Mouse (Mus musculus) thymus, postnatal 0 days (tissue): ENCODE results near the gene Fnd3c2. TPM values are rescaled to one million over a fixed set of nuclear protein-coding genes. Genes with fewer than 3 reads are reported as not detected.
"Not testable (repeated sequence)": the region's sequence is repeated elsewhere in the genome, so short reads cannot be mapped to it uniquely, and the experiment has no call there.

Source experiments
- DNase-seq: peaks from one replicate; pipeline ENCODE4 v3.0.0-alpha.2; 2015; ENCODE audit warnings: low spot score
- polyA plus RNA-seq: library from polyadenylated mRNA; unstranded; fragments of >200 nt; fragmentation: Nextera tagmentation; extraction: Ambion mirVana; gene quantifications from 2 replicates; pipeline ENCODE4 v1.2.1, GENCODE M21; 2015

Fnd3c2 gene
- polyA plus RNA-seq = not detected in 2 replicates

DNA sequence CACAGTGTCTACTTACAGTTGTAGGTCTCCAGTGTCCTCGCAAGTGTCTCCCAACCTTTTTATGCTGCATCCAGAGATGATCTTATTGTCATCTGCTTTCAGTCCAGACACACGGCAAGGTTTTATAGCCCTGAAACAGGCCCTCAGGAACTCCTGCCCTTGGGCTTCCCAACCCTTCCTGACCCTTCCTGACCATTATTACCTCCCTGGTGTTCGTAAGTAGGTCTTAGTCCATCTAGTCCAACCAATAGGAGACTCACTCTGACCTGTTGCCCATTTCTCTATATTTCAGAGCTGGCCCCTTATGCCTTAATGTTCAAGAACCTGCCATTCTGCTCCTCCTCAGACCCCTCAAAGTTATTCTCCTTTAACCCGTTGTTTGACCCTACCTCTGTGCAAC is at the start of gene Fnd3c2:
Gene Fnd3c2, minus strand, starts transcription at position 101 of the 400 bp plus-strand sequence.
- no peak for DNase-seq

- DNase-seq = no peak
Observed at GRCm38 (mm10) chrX:106284441-106284840, 29.3 kb upstream of the Fnd3c2 start.

DNA sequence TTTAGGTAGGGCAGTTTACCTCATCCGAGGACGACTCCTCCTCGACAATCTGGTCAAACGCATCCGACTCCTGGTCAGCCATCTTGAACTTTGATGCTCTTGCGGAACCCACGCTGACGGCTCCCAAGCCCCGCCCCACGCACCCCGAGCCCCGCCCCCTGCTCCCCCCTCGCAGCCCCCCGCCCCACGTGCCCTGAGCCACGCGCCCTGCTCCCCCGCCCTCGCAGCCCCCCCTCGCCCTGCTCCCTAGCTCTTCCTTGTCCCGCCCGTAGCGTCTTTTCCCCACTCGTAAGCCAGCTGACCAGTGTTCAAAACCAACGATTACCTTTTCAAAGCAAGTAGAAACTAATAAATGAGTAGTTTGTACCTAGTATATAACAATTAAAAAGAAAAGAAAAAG is 34.1 kb downstream of the Fnd3c2 start, which contains the start of gene Taf9b:
Gene Taf9b, minus strand, starts transcription at position 101 of the 400 bp plus-strand sequence.
- no peak for DNase-seq

- DNase-seq = peak; percentile 67
Observed at GRCm38 (mm10) chrX:106219171-106220032, 35.8 kb downstream of the Fnd3c2 start.

GRCm38 (mm10) chrX:106209100-106209499 is 46.1 kb downstream of the Fnd3c2 start:
- no peak for DNase-seq

DNA sequence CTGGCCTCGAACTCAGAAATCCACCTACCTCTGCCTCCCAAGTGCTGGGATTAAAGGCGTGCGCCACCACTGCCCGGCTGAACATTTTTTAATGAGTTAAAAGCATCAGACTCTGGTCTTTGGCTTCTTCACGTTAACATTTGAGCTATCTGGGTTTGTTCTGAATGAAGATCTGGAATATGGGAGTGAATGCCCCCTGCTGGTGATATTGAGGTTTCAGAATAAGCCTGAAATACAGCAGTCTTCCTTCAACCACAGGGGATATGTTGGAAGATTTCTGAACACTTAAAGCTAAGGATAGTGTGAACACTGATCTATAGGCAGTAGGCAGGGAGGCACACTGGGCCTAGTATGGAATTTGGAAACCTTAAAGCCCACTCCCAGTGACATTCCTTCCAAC is 56.3 kb downstream of the Fnd3c2 start:
- DNase-seq = peak; percentile 12

DNA sequence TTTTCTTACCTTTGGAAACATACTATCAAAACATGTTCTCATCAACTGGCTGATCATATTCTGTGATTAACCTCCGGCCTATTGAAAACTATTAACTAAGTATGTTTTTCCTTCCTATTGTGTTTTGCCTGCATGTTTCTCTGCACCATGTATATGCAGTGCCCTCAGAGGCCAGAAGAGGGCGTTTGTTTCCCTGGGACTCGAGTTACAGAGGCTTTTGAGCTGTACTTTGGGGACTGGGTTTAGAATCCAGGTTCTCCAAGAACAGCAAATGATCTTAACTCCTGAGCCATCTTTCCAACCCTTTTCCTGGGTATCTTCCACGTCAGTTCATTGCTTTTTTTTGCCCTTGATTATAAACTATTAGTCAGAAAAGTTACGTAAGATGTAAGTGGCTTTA is 57.9 kb downstream of the Fnd3c2 start:
- DNase-seq = peak; percentile 5

DNA sequence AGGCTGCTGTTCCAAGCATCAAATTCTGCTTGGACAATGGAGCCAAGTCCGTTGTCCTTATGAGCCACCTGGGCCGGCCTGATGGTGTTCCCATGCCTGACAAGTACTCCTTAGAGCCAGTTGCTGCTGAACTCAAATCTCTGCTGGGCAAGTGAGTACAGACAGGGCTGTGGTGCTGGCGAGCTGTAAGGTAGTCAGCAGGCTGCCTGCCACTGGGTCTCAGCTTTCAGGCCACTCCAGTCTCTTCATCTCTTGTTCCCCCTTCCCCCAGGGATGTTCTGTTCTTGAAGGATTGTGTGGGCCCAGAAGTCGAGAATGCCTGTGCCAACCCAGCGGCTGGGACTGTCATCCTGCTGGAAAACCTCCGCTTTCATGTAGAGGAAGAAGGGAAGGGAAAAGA is 60.8 kb downstream of the Fnd3c2 start:
- DNase-seq = not testable (repeated sequence)

GRCm38 (mm10) chrX:106190091-106190490 is 65.1 kb downstream of the Fnd3c2 start:
- DNase-seq = no peak

GRCm38 (mm10) chrX:106189356-106189755 is 65.8 kb downstream of the Fnd3c2 start:
- peak; percentile 48 for DNase-seq

- peak; percentile 3 for DNase-seq
Observed at GRCm38 (mm10) chrX:106187737-106188136, 67.4 kb downstream of the Fnd3c2 start.

DNA sequence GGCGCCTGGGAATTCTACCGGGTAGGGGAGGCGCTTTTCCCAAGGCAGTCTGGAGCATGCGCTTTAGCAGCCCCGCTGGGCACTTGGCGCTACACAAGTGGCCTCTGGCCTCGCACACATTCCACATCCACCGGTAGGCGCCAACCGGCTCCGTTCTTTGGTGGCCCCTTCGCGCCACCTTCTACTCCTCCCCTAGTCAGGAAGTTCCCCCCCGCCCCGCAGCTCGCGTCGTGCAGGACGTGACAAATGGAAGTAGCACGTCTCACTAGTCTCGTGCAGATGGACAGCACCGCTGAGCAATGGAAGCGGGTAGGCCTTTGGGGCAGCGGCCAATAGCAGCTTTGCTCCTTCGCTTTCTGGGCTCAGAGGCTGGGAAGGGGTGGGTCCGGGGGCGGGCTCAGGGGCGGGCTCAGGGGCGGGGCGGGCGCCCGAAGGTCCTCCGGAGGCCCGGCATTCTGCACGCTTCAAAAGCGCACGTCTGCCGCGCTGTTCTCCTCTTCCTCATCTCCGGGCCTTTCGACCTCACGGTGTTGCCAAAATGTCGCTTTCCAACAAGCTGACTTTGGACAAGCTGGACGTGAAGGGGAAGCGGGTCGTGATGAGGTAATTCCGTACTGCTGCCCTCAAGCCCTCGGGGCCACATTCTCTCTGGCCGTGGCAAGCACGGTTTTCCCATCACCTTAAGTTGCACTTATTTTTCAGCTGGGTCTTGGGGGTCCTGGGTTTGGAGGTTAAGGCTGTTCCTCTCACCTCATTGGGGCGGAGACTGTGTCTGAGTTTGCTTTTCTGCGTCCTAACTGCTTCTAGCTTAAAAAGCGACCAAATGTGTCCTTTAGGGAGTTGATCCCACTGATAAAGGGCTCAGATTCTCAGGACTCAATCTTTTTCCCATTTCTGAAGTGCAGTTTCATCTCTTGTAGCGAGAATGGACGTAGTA is 68.2 kb downstream of the Fnd3c2 start, which contains the start of gene Pgk1:
Gene Pgk1, plus strand, starts transcription at position 388 of the 937 bp plus-strand sequence.
- peak; percentile 92 for DNase-seq

GRCm38 (mm10) chrX:106185706-106186105 is 69.5 kb downstream of the Fnd3c2 start:
- DNase-seq = no peak

Other genes with a start within 250 kb of the Fnd3c2 start
- gene Magt1, start 243.5 kb downstream of the Fnd3c2 start, polyA plus RNA-seq = 43.2 and 44.9 TPM in 2 replicates
- gene Cox7b, start 239.7 kb downstream of the Fnd3c2 start, polyA plus RNA-seq = 400 and 489 TPM in 2 replicates
- gene Atp7a, start 228.1 kb downstream of the Fnd3c2 start, polyA plus RNA-seq = 9.1 and 9.5 TPM in 2 replicates
- gene Tlr13, start 112.2 kb downstream of the Fnd3c2 start, polyA plus RNA-seq = 0.87 and 0.89 TPM in 2 replicates
- gene Pgk1, start 68.3 kb downstream of the Fnd3c2 start, polyA plus RNA-seq = 236 and 245 TPM in 2 replicates
- 10.8 and 13.7 TPM in 2 replicates for gene Taf9b, start 34.2 kb downstream of the Fnd3c2 start, polyA plus RNA-seq
- gene Fndc3c1, start 230.0 kb upstream of the Fnd3c2 start, polyA plus RNA-seq = not detected in 2 replicates